Mouse (Mus musculus) hindbrain, embryonic 13.5 days (tissue): ENCODE data around the gene Plin4. TPM values are rescaled to one million over a fixed set of nuclear protein-coding genes. Genes with fewer than 3 reads are reported as not detected.
A peak's percentile ranks its signal among the peaks of the same experiment; 100 is the strongest.
"Not testable (repeated sequence)": the region's sequence is repeated elsewhere in the genome, so short reads cannot be mapped to it uniquely, and the experiment has no call there.

ENCODE experiments used
- ATAC-seq: fragments of 200-750 bp; cut with Nextera tagmentation; 2 replicates; pipeline ENCODE4 v1.8.0; 2017; ENCODE audit warnings: moderate TSS enrichment; ENCODE audit not compliant: low FRiP score
- H3K27ac ChIP-seq: fragments of 300-500 bp; sonication (generic); 2 replicates; pipeline ENCODE4 v1.5.1; 2015; ENCODE audit warnings: inconsistent platforms, mild to moderate bottlenecking, moderate library complexity
- H3K27me3 ChIP-seq: fragments of 300-500 bp; sonication (generic); 2 replicates; pipeline ENCODE4 v1.6.1; 2015; ENCODE audit warnings: mild to moderate bottlenecking, inconsistent platforms
- H3K36me3 ChIP-seq: fragments of 300-500 bp; sonication (generic); 2 replicates; pipeline ENCODE4 v1.6.1; 2015; ENCODE audit warnings: mild to moderate bottlenecking, inconsistent platforms
- H3K4me1 ChIP-seq: fragments of 300-500 bp; sonication (generic); replicated peaks from 2 replicates; pipeline ENCODE4 v1.6.1; 2015; ENCODE audit warnings: inconsistent platforms
- H3K4me2 ChIP-seq: fragments of 300-500 bp; sonication (generic); 2 replicates; pipeline ENCODE4 v1.6.1; 2015; ENCODE audit warnings: inconsistent platforms, mild to moderate bottlenecking, moderate library complexity
- H3K4me3 ChIP-seq: fragments of 300-500 bp; sonication (generic); 2 replicates; pipeline ENCODE4 v1.5.1; 2015; ENCODE audit warnings: mild to moderate bottlenecking, inconsistent platforms
- H3K9ac ChIP-seq: fragments of 300-500 bp; sonication (generic); 2 replicates; pipeline ENCODE4 v1.6.1; 2015; ENCODE audit warnings: mild to moderate bottlenecking, inconsistent platforms
- H3K9me3 ChIP-seq: fragments of 300-500 bp; sonication (generic); 2 replicates; pipeline ENCODE4 v1.6.1; 2016; ENCODE audit warnings: inconsistent platforms
- WGBS: fragments of 180-500 bp; shearing (Covaris S2); methylation state at CpG from one replicate; pipeline ENCODE4 v1.1.7; 2015; 5-methylcytosine and 5-hydroxymethylcytosine counted together
- polyA plus RNA-seq: library from polyadenylated mRNA; unstranded; fragments of >200 nt; fragmentation: Nextera tagmentation; extraction: Ambion mirVana; gene quantifications from 2 replicates; pipeline ENCODE4 v1.2.1, GENCODE M21; 2015

Plin4 gene
- polyA plus RNA-seq, 1 experiment from 2014 or later = 0.10 TPM

DNA sequence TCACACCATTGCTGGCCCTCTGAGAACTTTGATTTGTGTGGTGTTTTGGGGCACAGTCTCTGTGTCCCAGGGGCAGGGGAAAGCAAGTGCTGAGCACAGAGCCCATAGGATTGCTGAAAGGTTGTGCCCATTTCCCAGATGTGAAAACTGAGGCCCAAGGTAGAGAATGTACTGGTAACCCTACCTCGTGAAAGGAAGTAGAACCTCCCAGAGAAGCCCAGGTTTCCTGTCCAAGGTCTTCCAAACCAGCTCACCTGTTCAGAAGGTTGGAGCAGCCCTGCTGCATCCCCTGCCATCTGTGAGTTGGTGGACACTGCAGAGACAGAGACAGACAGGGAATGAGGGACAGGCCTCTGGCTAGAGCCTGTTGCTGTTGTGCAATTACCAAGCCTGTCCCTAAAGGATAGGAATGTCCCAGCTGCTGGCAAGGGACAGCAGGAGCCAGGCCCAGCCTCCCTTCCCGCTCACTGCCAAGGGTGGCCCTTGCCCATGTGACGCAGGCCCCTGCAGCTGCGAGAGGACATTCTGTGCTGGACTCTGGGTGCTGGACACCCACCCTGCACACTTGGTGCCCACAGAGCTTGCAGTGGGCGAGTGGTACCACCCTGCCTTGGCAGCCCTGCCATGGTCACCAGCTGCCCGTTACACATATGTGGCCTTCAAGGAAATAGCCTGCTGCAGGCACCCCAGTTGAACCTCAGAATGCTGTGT lies 1.1 kb downstream of the Plin4 start:
- Histone ChIP-seq H3K4me1 (peaks cover 13% of the 10 kb centered on the region), H3K4me2 (no peak overlapping the region), H3K9me3 (no peaks in the 10 kb centered on the region), H3K9ac (no peak overlapping the region), H3K27ac (no peak overlapping the region), H3K27me3 (no peaks in the 10 kb centered on the region), H3K36me3 (peaks cover 15% of the 10 kb centered on the region), H3K4me3 (no peak overlapping the region)
- ATAC-seq = no peak
- 78% methylated on average over 6 of the region's 6 CpGs for WGBS

DNA sequence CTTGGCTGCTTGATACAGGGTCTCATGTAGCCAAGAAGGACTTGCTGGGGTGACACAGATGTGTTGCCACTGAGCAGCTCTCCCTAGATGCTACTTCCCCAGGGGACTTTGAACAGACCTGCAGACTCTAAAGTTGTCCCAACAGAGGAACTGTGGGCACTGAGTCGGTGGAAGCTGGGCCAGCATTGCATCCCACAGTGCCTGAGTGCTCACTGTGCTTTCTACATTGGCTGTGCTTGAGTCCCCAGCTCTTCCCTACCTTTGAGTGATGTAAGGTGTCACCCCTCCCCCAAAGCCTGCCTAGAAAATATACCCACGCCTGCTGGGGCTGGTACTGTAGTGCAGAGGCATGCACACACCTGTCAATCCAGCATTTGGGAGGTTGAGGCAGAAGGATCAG lies 1.9 kb downstream of the Plin4 start:
- peaks cover 9% of the 10 kb centered on the region for H3K4me1 ChIP-seq
- H3K27me3 ChIP-seq = no peaks in the 10 kb centered on the region
- no peak for ATAC-seq
- no peak overlapping the region for H3K9ac ChIP-seq
- H3K27ac ChIP-seq = no peak overlapping the region
- H3K4me2 ChIP-seq = no peak overlapping the region
- H3K9me3 ChIP-seq = no peaks in the 10 kb centered on the region
- WGBS = 87% methylated on average over 2 of the region's 2 CpGs
- H3K36me3 ChIP-seq = peaks cover 23% of the 10 kb centered on the region
- H3K4me3 ChIP-seq = no peak overlapping the region

DNA sequence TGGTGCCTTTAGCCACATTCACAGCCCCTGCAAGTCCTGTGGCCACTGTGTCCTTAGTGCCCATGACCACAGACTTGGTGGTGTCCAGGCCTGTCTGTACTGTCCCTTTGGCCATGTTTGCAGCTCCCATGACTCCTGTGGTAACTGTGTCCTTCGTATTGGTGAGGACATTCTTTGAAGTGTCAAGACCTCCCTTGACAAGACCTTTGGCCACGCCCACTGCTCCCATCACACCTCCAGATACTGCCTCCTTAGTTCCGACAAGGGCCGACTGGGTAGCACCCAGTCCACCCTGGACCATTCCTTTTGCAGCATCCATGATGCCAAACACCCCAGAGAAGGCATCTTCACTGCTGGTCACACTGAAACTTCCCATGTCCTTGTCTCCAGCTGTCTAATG lies 2.6 kb downstream of the Plin4 start:
- no peak overlapping the region for H3K4me3 ChIP-seq
- peaks cover 7% of the 10 kb centered on the region; the same call in 1 of the 2 replicates for H3K4me1 ChIP-seq
- H3K27me3 ChIP-seq = no peaks in the 10 kb centered on the region
- H3K36me3 ChIP-seq = peaks cover 30% of the 10 kb centered on the region
- no peak for ATAC-seq
- no peaks in the 10 kb centered on the region for H3K9me3 ChIP-seq
- H3K27ac ChIP-seq = no peak overlapping the region
- 81% methylated on average over 4 of the region's 4 CpGs for WGBS
- H3K9ac ChIP-seq = no peak overlapping the region
- H3K4me2 ChIP-seq = no peak overlapping the region

DNA sequence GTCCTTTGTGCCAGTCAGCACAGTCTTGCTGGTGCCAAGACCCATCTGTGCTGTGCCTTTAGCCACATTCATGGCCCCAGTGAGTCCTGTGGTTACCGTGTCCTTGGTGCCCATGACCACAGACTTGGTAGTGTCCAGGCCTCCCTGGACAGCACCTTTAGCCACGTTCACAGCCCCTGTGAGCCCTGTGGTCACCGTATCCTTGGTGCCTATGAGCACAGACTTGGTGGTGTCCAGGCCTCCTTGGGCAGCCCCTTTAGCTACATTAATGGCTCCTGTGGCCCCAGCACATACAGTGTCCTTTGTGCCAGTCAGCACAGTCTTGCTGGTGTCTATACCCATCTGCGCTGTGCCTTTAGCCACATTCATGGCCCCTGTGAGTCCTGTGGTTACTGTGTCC lies 3.2 kb downstream of the Plin4 start:
- not testable (repeated sequence) for H3K27ac ChIP-seq, H3K4me1 ChIP-seq, H3K4me2 ChIP-seq, ATAC-seq, H3K9me3 ChIP-seq, H3K9ac ChIP-seq, H3K27me3 ChIP-seq, H3K4me3 ChIP-seq
- peaks cover 36% of the 10 kb centered on the region for H3K36me3 ChIP-seq
- WGBS = 93% methylated on average over 4 of the region's 4 CpGs

DNA sequence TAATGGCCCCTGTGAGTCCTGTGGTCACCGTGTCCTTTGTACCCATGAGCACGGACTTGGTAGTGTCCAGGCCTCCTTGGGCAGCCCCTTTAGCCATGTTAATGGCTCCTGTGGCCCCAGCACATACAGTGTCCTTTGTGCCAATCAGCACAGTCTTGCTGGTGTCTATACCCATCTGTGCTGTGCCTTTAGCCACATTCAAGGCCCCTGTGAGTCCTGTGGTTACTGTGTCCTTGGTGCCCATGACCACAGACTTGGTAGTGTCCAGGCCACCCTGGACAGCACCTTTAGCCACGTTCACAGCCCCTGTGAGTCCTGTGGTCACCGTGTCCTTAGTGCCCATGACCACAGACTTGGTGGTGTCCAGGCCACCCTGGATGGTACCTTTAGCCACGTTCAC lies 4.8 kb downstream of the Plin4 start:
- not testable (repeated sequence) for H3K9me3 ChIP-seq, ATAC-seq
- WGBS = 93% methylated on average over 3 of the region's 5 CpGs

DNA sequence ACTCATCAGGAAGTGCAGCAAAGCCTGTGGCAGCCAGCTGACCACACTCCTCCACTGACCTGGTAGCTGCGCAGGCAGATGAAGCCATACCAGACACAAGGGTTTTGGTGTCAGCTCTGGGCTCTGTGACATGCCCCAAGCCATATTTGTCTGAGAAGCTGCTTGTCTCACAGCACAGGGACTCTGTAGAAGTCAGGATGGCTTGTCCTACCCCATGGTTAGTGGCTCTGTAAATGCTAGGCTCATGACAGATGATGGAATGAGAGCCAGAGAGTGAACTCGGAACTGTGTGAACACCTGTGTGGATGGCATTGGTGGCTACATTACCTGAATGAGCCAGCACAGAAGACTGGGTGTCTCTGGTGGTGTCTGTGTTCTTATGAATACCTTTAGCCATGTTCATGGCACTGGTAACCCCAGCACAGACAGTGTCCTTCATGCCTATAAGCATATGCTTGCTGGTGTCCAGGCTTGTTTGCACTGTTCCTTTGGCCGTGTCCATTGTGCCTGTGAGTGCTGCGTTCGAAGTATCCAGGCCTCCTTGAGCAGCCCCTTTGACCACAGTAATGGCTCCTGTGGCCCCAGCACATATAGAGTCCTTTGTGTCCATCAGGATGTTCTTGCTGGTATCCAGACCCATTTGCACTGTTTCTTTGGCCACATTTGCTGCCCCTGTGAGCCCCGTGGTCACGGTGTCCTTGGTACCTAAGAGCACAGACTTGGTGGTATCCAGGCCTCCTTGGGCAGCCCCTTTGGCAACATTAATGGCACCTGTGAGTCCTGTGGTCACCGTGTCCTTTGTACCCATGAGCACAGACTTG lies 5.9 kb downstream of the Plin4 start:
- 91% methylated on average over 8 of the region's 8 CpGs for WGBS
- no peak overlapping the region for H3K4me2 ChIP-seq
- H3K9ac ChIP-seq = no peak overlapping the region
- peaks cover 61% of the 10 kb centered on the region for H3K36me3 ChIP-seq
- no peaks in the 10 kb centered on the region for H3K9me3 ChIP-seq
- H3K4me1 ChIP-seq = no peaks in the 10 kb centered on the region
- ATAC-seq = no peak
- no peaks in the 10 kb centered on the region for H3K27me3 ChIP-seq
- no peak overlapping the region for H3K4me3 ChIP-seq
- H3K27ac ChIP-seq = no peak overlapping the region

More for the DNA sequence above, 4.8 kb downstream of the Plin4 start:
- H3K4me2 ChIP-seq, H3K4me3 ChIP-seq, H3K4me1 ChIP-seq, H3K27me3 ChIP-seq, H3K27ac ChIP-seq, H3K9ac ChIP-seq: not testable (repeated sequence)
- H3K36me3 ChIP-seq = peaks cover 52% of the 10 kb centered on the region

DNA sequence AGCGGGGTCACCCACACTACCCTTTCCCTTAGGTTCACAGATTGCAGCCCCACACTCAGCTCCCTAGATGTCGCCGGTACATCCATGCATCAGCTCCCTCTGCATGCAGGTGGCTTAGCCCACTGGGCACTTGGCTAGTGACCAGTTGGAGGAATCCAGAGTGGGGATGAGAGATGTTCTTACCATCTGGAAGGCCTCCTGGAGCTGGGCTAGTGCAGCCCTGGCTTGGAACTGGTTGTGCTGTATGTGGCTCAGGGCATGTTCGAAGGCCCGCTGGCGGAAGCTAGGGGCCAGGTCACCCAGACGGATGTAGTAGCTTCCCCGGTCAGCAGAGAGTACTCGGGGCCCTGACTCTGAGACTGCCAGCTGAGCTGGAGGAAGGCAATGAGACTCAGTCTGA lies 6.7 kb downstream of the Plin4 start:
- Histone ChIP-seq H3K4me2 (no peak overlapping the region), H3K4me3 (no peak overlapping the region), H3K27me3 (no peaks in the 10 kb centered on the region), H3K27ac (no peak overlapping the region), H3K36me3 (peaks cover 67% of the 10 kb centered on the region), H3K9ac (no peak overlapping the region), H3K4me1 (no peaks in the 10 kb centered on the region), H3K9me3 (no peaks in the 10 kb centered on the region)
- WGBS = 89% methylated on average over 9 of the region's 9 CpGs
- no peak for ATAC-seq

DNA sequence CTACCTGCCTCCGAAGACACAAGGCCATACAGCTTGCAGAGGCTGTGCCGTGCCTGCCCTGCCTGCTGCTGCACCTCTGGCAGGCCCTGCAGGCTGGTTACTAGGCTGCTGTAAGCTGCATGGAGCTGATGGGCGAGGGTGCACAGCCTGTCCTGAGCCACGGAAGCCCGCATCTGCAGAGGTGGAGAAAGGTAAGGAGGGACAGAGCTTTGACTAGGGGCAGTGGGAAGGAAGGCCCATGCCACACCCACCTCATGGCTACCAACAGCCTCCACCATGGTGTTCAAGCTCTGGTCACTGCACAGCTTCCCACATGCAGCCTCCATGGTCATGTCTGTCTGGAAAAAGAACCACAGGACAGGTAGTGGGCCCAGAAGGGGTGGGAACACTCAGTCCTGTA lies 7.4 kb downstream of the Plin4 start:
- peaks cover 70% of the 10 kb centered on the region for H3K36me3 ChIP-seq
- 93% methylated on average over 5 of the region's 5 CpGs for WGBS
- H3K4me2 ChIP-seq = no peak overlapping the region
- no peak overlapping the region for H3K27ac ChIP-seq
- no peak overlapping the region for H3K4me3 ChIP-seq
- no peaks in the 10 kb centered on the region for H3K9me3 ChIP-seq
- 0 out of 2 replicates have a peak, but pooled peaks have one; percentile 13 for ATAC-seq
- H3K9ac ChIP-seq = no peak overlapping the region
- H3K4me1 ChIP-seq = no peaks in the 10 kb centered on the region
- no peaks in the 10 kb centered on the region for H3K27me3 ChIP-seq

DNA sequence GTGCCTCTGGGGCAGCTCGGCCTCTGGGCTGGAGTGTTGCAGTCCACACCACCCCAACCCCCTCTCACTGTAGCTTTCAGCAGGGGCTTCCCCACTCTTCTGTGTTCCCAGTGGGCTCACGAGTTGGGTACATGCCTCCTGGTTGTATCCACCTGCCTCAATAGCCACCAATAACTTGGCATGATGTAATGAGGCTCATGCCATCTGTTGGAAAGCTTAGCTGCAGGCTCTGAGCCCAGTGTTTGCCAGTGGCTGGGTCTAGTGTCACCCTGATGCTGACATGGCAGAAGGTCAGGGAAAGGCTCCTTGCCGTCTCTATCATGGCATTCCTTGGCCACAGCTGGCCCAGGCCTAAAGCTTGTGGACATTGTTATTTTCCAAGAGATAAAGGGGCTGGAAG lies 8.8 kb downstream of the Plin4 start:
- Histone ChIP-seq H3K9me3 (no peaks in the 10 kb centered on the region), H3K27me3 (no peaks in the 10 kb centered on the region), H3K36me3 (peaks cover 83% of the 10 kb centered on the region), H3K4me2 (no peak overlapping the region), H3K4me1 (no peaks in the 10 kb centered on the region), H3K4me3 (no peak overlapping the region), H3K27ac (no peak overlapping the region), H3K9ac (no peak overlapping the region)
- WGBS = 94% methylated on average over 3 of the region's 3 CpGs
- ATAC-seq = no peak

DNA sequence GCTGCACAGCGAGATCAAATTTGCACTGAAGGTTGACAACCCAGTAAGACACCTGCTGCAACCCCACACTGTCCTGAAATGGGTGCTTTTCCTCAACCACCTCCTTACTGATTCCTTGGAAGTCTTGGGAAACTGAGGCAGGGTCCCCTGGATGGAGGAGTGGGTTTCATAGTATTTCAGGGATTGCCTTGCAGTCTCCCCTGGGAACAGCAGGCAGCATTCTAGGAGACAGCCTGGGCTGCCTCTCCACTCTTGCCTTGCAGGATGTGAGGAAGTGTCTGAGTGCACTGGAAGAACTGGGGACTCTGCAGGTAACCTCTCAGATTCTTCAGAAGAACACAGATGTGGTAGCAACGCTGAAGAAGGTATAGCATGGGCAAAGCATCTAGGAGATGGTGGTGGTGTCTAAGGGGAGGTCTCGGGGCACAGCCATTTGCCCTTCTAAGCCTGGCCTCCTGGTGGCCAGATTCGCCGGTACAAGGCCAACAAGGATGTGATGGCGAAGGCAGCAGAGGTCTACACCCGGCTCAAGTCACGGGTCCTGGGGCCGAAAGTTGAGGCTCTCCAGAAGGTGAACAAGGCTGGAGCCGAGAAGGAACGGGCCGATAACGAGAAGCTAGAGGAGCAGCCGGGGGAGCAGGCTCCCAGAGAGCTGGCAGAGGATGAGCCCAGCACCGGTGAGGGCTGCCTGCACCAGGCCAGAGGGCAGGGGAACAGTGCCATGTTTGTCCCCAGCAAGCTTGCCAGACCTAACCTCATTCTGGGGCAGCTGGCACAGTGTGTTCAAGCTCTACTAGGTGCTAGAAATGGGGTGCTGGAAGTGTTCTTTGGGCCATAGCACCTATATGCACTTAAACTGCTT lies 10.7 kb downstream of the Plin4 start:
- peaks cover 86% of the 10 kb centered on the region for H3K36me3 ChIP-seq
- H3K27me3 ChIP-seq = no peaks in the 10 kb centered on the region
- no peak overlapping the region for H3K27ac ChIP-seq
- no peak overlapping the region for H3K4me3 ChIP-seq
- H3K4me2 ChIP-seq = no peak overlapping the region
- no peak overlapping the region for H3K9ac ChIP-seq
- H3K9me3 ChIP-seq = no peaks in the 10 kb centered on the region
- ATAC-seq = no peak
- H3K4me1 ChIP-seq = no peaks in the 10 kb centered on the region
- 93% methylated on average over 15 of the region's 15 CpGs for whole genome bisulfite sequencing

DNA sequence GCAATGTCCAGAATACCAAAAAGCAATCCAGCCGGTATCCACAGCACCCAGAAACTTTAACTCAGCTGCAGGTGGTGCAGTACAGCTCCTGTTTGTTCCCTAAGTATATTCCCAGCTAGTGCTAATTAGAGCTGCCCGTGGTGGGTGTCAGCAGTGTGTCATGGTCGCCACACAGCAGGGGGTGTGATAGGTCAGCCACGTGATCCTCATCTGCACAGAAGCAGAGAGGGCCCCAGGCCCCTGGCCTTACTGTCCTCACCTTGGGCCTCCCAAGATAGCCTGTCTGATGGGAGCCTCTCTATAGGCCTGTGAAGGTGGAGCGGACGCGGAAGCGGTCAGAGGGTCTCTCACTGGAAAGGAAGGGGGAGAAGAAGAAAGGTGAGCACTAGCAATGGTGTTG lies 11.4 kb downstream of the Plin4 start:
- no peaks in the 10 kb centered on the region for H3K27me3 ChIP-seq
- H3K9me3 ChIP-seq = no peaks in the 10 kb centered on the region
- H3K4me3 ChIP-seq = no peak overlapping the region
- H3K9ac ChIP-seq = no peak overlapping the region
- H3K36me3 ChIP-seq = peaks cover 85% of the 10 kb centered on the region
- WGBS = 91% methylated on average over 8 of the region's 8 CpGs
- H3K4me2 ChIP-seq = no peak overlapping the region
- no peaks in the 10 kb centered on the region for H3K4me1 ChIP-seq
- no peak for ATAC-seq
- H3K27ac ChIP-seq = no peak overlapping the region

DNA sequence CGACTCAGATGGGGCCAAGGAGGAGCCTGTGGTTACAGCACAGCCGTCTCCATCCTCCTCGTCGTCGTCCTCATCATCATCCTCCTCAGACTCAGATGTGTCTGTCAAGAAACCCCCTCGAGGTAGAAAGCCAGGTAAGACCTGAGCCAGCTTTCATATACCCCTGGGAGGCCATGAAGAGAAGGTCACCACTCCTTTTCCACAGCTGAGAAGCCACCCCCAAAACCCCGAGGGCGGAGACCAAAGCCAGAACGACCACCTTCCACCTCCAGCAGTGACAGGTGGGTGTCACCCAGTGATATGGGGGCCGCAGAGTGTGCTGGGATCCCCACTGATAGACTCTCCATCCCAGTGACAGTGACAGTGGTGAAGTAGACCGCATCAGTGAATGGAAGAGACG lies 12.7 kb downstream of the Plin4 start:
- Histone ChIP-seq H3K9ac (no peak overlapping the region), H3K4me3 (no peak overlapping the region), H3K27ac (no peak overlapping the region), H3K27me3 (no peaks in the 10 kb centered on the region), H3K4me2 (no peak overlapping the region), H3K9me3 (no peaks in the 10 kb centered on the region), H3K4me1 (no peaks in the 10 kb centered on the region), H3K36me3 (peaks cover 79% of the 10 kb centered on the region)
- no peak for ATAC-seq
- 91% methylated on average over 12 of the region's 12 CpGs for WGBS
